Mouse (Mus musculus) small intestine, adult 2 months (tissue): ENCODE data around the gene Rasgrf1.

Experiments
- CTCF ChIP-seq: fragments of 200-500 bp; IDR thresholded peaks from 2 replicates; pipeline ENCODE4 v1.5.1; 2012; ENCODE audit warnings: low read depth, mild to moderate bottlenecking, control low read depth, inconsistent platforms, low read length, moderate library complexity, mixed read lengths; ENCODE audit not compliant: insufficient replicate concordance, insufficient read length; ENCODE audit errors: extremely low read depth
- POLR2A ChIP-seq: fragments of 200-500 bp; IDR thresholded peaks from 2 replicates; pipeline ENCODE4 v1.6.1; 2012; ENCODE audit warnings: low read depth, mild to moderate bottlenecking, control low read depth, inconsistent platforms, low read length, moderate library complexity

DNA sequence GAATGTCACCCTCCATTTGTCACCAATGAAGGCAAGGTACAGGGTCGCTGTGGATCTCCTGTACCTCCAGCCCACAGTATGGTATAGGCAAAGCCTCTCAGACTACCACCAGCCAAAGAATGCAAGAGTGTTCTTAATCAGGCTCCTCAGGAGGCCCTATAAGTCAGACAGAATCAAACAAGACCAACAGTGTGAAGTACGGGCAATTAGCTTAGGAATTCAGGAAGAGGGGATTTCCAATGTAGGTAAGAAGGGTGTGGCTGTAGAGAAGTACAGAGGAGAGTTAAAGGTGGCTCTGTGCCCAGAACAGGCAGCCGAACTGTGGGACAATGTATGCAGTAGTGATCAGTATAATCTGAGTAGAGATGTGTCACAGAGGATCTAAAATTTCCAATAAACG lies 126.6 kb downstream of the Rasgrf1 start:
- TF ChIP-seq CTCF (no peak), POLR2A (no peak)
